In genomic region chr7:51962219-51962952, GRCm38 (mm10) we compare ENCODE assay signal across 27 mouse cellular contexts. TPM values are rescaled to one million over a fixed set of nuclear protein-coding genes. Genes with fewer than 3 reads are reported as not detected.
A peak's percentile ranks its signal among the peaks of the same experiment; 100 is the strongest.
DNase-seq lines count a peak whose midpoint lies in the region; ATAC-seq and TF ChIP-seq lines count a peak whose summit lies in the region.
"Had no signal": no experiment of that assay in that cellular context is flagged by ENCODE, and none has a peak within 500 bp of the region (broad histone marks: within the 10 kb centered on the region; RNA-seq: fewer than 3 reads in every experiment).

No protein-coding gene starts in this region.

- no peak for TF ChIP-seq CTCF in brain, embryonic 14.5 days (IDR thresholded peaks at IDR 0.05; ENCODE audit: borderline replicate concordance, extremely low read depth, insufficient read depth, insufficient read length)
- no peak for TF ChIP-seq CTCF in midbrain, postnatal 0 days (IDR thresholded peaks at IDR 0.05)
- no peak for TF ChIP-seq CTCF in lung, postnatal 0 days (IDR thresholded peaks at IDR 0.05)

- no peaks in the 10 kb centered on the region for H3K4me1 ChIP-seq in hindbrain, embryonic 16.5 days (ENCODE audit: control insufficient read depth, insufficient read depth, low read depth, low read length)
- H3K4me1 ChIP-seq in midbrain, postnatal 0 days (ENCODE audit: insufficient read depth, low read length), result peaks cover 4% of the 10 kb centered on the region; the same call in 1 of the 2 replicates
- H3K4me1 ChIP-seq in lung, postnatal 0 days (ENCODE audit: insufficient read depth, low read depth, low read length), result no peaks in the 10 kb centered on the region
- H3K4me1 ChIP-seq: heart, embryonic 10.5 days; liver, embryonic 13.5 days had no signal

- H3K9me3 ChIP-seq in hindbrain, embryonic 16.5 days (ENCODE audit: control insufficient read depth, low read length), result no peaks in the 10 kb centered on the region
- H3K9me3 ChIP-seq in midbrain, postnatal 0 days (ENCODE audit: low read length), result no peaks in the 10 kb centered on the region
- no peaks in the 10 kb centered on the region for H3K9me3 ChIP-seq in lung, postnatal 0 days (ENCODE audit: low read length)
- H3K9me3 ChIP-seq: embryonic facial prominence, embryonic 10.5 days; heart, embryonic 10.5 days; limb, embryonic 13.5 days; liver, embryonic 13.5 days had no signal

- DNase-seq in embryo, embryonic 11 days, result peak; percentile 8
- DNase-seq in embryo, embryonic 10.5 days (ENCODE audit: low spot score), result no peak
- peak; percentile 61 for DNase-seq in brain, embryonic 14.5 days (ENCODE audit: low read depth)
- peak; percentile 6 for DNase-seq in midbrain, postnatal 0 days (ENCODE audit: low spot score)
- no peak for DNase-seq in cerebellum, postnatal 36 days
- no peak for DNase-seq in c-Kit-positive CD71-positive TER-119-positive erythroid progenitor cells, embryonic 14.5 days (ENCODE audit: low spot score)
- no peak for DNase-seq in lung, postnatal 0 days (ENCODE audit: low spot score)
- DNase-seq: adrenal gland, postnatal 10 days; cerebellum, adult 11 months; cerebellum, postnatal 25 days; gastrocnemius, adult 2 months; kidney, adult 11 months; liver, embryonic 13.5 days; lung, embryonic 14.5 days; thymus, adult 2 months had no signal

- H3K4me3 ChIP-seq in hindbrain, embryonic 16.5 days (ENCODE audit: low read length), result no peak overlapping the region
- H3K4me3 ChIP-seq in midbrain, postnatal 0 days (ENCODE audit: low read depth, low read length), result no peak overlapping the region
- H3K4me3 ChIP-seq in lung, postnatal 0 days (ENCODE audit: low read depth, low read length), result no peak overlapping the region
- H3K4me3 ChIP-seq: embryonic facial prominence, embryonic 10.5 days; gastrocnemius, adult 2 months; heart, embryonic 10.5 days; limb, embryonic 13.5 days; liver, embryonic 13.5 days had no signal

- no peak overlapping the region for H3K27ac ChIP-seq in hindbrain, embryonic 16.5 days (ENCODE audit: low read depth, low read length)
- H3K27ac ChIP-seq in midbrain, postnatal 0 days (ENCODE audit: low read depth, low read length), result no peak overlapping the region
- no peak overlapping the region for H3K27ac ChIP-seq in lung, postnatal 0 days (ENCODE audit: low read length)
- H3K27ac ChIP-seq: embryonic facial prominence, embryonic 10.5 days; gastrocnemius, adult 2 months; heart, embryonic 10.5 days; limb, embryonic 13.5 days; liver, embryonic 13.5 days; macrophage had no signal

- no peak overlapping the region for H3K4me2 ChIP-seq in hindbrain, embryonic 16.5 days (ENCODE audit: low read length)
- H3K4me2 ChIP-seq in midbrain, postnatal 0 days (ENCODE audit: low read depth, low read length, poor library complexity, severe bottlenecking), result no peak overlapping the region
- no peak overlapping the region for H3K4me2 ChIP-seq in lung, postnatal 0 days (replicated peaks; ENCODE audit: low read depth, low read length)
- H3K4me2 ChIP-seq: limb, embryonic 13.5 days; liver, embryonic 13.5 days; lung, embryonic 14.5 days had no signal

- peak; percentile 57 for ATAC-seq in hindbrain, embryonic 16.5 days
- no peak for ATAC-seq in midbrain, postnatal 0 days (ENCODE audit: low FRiP score)
- no peak for ATAC-seq in lung, postnatal 0 days

- no peak for TF ChIP-seq EP300 in lung, postnatal 0 days (IDR thresholded peaks at IDR 0.05)

- no peak overlapping the region for H3K9ac ChIP-seq in hindbrain, embryonic 16.5 days (ENCODE audit: low read depth, low read length)
- no peak overlapping the region for H3K9ac ChIP-seq in midbrain, postnatal 0 days (replicated peaks; ENCODE audit: low read length, poor library complexity, severe bottlenecking)
- no peak overlapping the region for H3K9ac ChIP-seq in lung, postnatal 0 days (replicated peaks; ENCODE audit: low read depth)
- H3K9ac ChIP-seq: limb, embryonic 13.5 days; liver, embryonic 13.5 days; lung, embryonic 14.5 days had no signal

- no peak for TF ChIP-seq POLR2A in brain, embryonic 14.5 days (IDR thresholded peaks at IDR 0.05; ENCODE audit: borderline replicate concordance, extremely low read depth, insufficient read depth, insufficient read length, poor library complexity, severe bottlenecking)

- 47% methylated on average over 10 of the region's 10 CpGs for WGBS in hindbrain, embryonic 16.5 days
- 39% methylated on average over 10 of the region's 10 CpGs for WGBS in midbrain, postnatal 0 days
- WGBS in lung, postnatal 0 days, result 78% methylated on average over 10 of the region's 10 CpGs

- H3K36me3 ChIP-seq in hindbrain, embryonic 16.5 days (ENCODE audit: control insufficient read depth, insufficient read depth, low read length), result no peaks in the 10 kb centered on the region
- no peaks in the 10 kb centered on the region for H3K36me3 ChIP-seq in midbrain, postnatal 0 days (ENCODE audit: insufficient read depth, low read length)
- H3K36me3 ChIP-seq in lung, postnatal 0 days (ENCODE audit: insufficient read depth, low read length), result no peaks in the 10 kb centered on the region
- H3K36me3 ChIP-seq: embryonic facial prominence, embryonic 10.5 days; heart, embryonic 10.5 days; liver, embryonic 13.5 days had no signal

- H3K27me3 ChIP-seq in hindbrain, embryonic 16.5 days (replicated peaks; ENCODE audit: control insufficient read depth, insufficient read depth, low read length), result no peaks in the 10 kb centered on the region
- H3K27me3 ChIP-seq in midbrain, postnatal 0 days (ENCODE audit: insufficient read depth, low read length), result no peaks in the 10 kb centered on the region
- no peaks in the 10 kb centered on the region for H3K27me3 ChIP-seq in lung, postnatal 0 days (replicated peaks; ENCODE audit: insufficient read depth, low read length)
- H3K27me3 ChIP-seq: limb, embryonic 13.5 days; liver, embryonic 13.5 days had no signal

RNA-seq across cellular contexts. Expression of gene Svip, which starts 43.4 kb away (rescaled TPM):
- polyA plus RNA-seq in brain, embryonic 14.5 days (2012; rRNA removed), result 13.9 and 16.5 TPM in 2 replicates
- 19.8 and 22.7 TPM in 2 replicates for polyA plus RNA-seq in hindbrain, embryonic 16.5 days (2015; fragmentation: Nextera tagmentation; extraction: Ambion mirVana)
- total RNA-seq in midbrain, postnatal 0 days (2014; rRNA removed), result 14.0 and 21.5 TPM in 2 replicates
- 16.8 and 17.7 TPM in 2 replicates for polyA plus RNA-seq in midbrain, postnatal 0 days (2015; fragmentation: Nextera tagmentation; extraction: Ambion mirVana)
- polyA plus RNA-seq in lung, postnatal 0 days (2015; fragmentation: Nextera tagmentation; extraction: Ambion mirVana), result 4.6 and 5.3 TPM in 2 replicates

RNA-seq across cellular contexts. Expression of gene 1700015G11Rik, which starts 53.1 kb away (rescaled TPM):
- polyA plus RNA-seq in brain, embryonic 14.5 days (2012; rRNA removed), result not detected in 2 replicates
- polyA plus RNA-seq in hindbrain, embryonic 16.5 days (2015; fragmentation: Nextera tagmentation; extraction: Ambion mirVana), result not detected in 2 replicates
- total RNA-seq in midbrain, postnatal 0 days (2014; rRNA removed), result not detected in 2 replicates
- polyA plus RNA-seq in midbrain, postnatal 0 days (2015; fragmentation: Nextera tagmentation; extraction: Ambion mirVana), result not detected in 2 replicates
- polyA plus RNA-seq in lung, postnatal 0 days (2015; fragmentation: Nextera tagmentation; extraction: Ambion mirVana), result not detected in 2 replicates
- total RNA-seq: adrenal gland, postnatal 10 days; gastrocnemius, adult 2 months; layer of hippocampus, postnatal 14 days; left cerebral cortex, postnatal 14 days; neutrophil, adult 5-6 weeks had no signal
- polyA plus RNA-seq: embryonic facial prominence, embryonic 10.5 days; heart, embryonic 10.5 days; heart, postnatal 0 days; kidney, embryonic 16.5 days; large intestine, adult 2 months; limb, embryonic 13.5 days; liver, embryonic 13.5 days; lung, embryonic 14.5 days; macrophage; stomach, embryonic 16.5 days; thymus, adult 2 months had no signal

Comparison
In these comparisons a context has a peak if more than half of its experiments do, and no peak if none do; other contexts are left out.
1. DNase-seq: peak in embryo, embryonic 11 days (single experiment), brain, embryonic 14.5 days (single experiment) and midbrain, postnatal 0 days (single experiment); none in embryo, embryonic 10.5 days (single experiment), cerebellum, postnatal 36 days (0 of 2), c-Kit-positive CD71-positive TER-119-positive erythroid progenitor cells, embryonic 14.5 days (single experiment) and lung, postnatal 0 days (single experiment).